Mouse (Mus musculus): ENCODE results near the gene 2900026A02Rik. TPM values are rescaled to one million over a fixed set of nuclear protein-coding genes. Genes with fewer than 3 reads are reported as not detected.

2900026A02Rik gene
- total and polyA plus RNA-seq, 3 experiments, result not detected

DNA sequence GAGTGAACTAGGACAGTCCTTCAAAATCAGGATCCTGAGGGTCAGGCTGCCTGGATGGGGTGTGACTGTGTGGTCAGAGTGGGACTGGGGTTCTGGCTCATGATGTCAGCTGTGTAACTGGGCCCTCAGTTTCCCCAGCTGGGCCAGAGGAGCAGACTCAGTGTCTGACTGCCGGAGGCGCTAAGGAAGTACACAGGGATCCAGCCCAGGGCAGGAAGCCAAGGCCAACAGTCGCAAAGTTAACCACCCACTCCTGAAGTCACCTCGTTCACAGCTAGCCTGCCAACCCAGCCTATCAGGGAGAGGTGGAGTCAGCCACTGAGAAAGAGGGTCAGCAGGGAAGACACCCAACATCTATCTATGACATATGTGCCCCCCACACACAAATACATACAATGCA lies 13.0 kb downstream of the 2900026A02Rik start:
- H3K9ac ChIP-seq (ENCODE audit: control insufficient read depth, low read depth, low read length, poor library complexity, severe bottlenecking), result no peak overlapping the region
- H3K4me3 ChIP-seq (ENCODE audit: control insufficient read depth in 1 of 2, insufficient read depth in 1 of 2, low read depth in 2 of 2, low read length in 2 of 2), result no peak overlapping the region
- TF ChIP-seq HCFC1 (IDR thresholded peaks at IDR 0.05; ENCODE audit: low read depth, low read length), result no peak
- no peak for TF ChIP-seq MAFK (IDR thresholded peaks at IDR 0.05; ENCODE audit: borderline replicate concordance, low read depth, low read length)
- no peak for TF ChIP-seq ETS1 (IDR thresholded peaks at IDR 0.05; ENCODE audit: low read depth, low read length)
- no peak for TF ChIP-seq GABPA (IDR thresholded peaks at IDR 0.05; ENCODE audit: low read depth, low read length)
- no peak for TF ChIP-seq POLR2AphosphoS5 (IDR thresholded peaks at IDR 0.05; ENCODE audit: borderline replicate concordance, low read depth, low read length)
- no peak for TF ChIP-seq ZMIZ1 (IDR thresholded peaks at IDR 0.05; ENCODE audit: low read depth, low read length)
- no peak for TF ChIP-seq ZNF384 (IDR thresholded peaks at IDR 0.05; ENCODE audit: low read depth, low read length)
- no peak for TF ChIP-seq MYB (IDR thresholded peaks at IDR 0.05; ENCODE audit: low read depth, low read length)
- no peak for TF ChIP-seq TCF12 (IDR thresholded peaks at IDR 0.05; ENCODE audit: low read depth, low read length)
- H3K79me2 ChIP-seq (ENCODE audit: control insufficient read depth, insufficient read depth, low read length, poor library complexity), result no peaks in the 10 kb centered on the region
- H3K4me1 ChIP-seq (ENCODE audit: control insufficient read depth in 1 of 2, insufficient read depth in 2 of 2, low read length in 2 of 2), result no peaks in the 10 kb centered on the region
- DNase-seq (ENCODE audit: low read depth, low spot score), result no peak
- no peaks in the 10 kb centered on the region for H3K36me3 ChIP-seq (ENCODE audit: control insufficient read depth in 1 of 2, insufficient read depth in 2 of 2, low read length in 2 of 2)
- no peaks in the 10 kb centered on the region for H3K9me3 ChIP-seq (replicated peaks; ENCODE audit: insufficient read depth, low read length)
- no peak overlapping the region for H3K27ac ChIP-seq (ENCODE audit: control insufficient read depth, low read depth, low read length)
- H3K27me3 ChIP-seq (ENCODE audit: control insufficient read depth in 1 of 2, insufficient read depth in 2 of 2, low read length in 2 of 2), result no peaks in the 10 kb centered on the region

- Histone ChIP-seq H3K27ac (ENCODE audit: control insufficient read depth, low read depth, low read length) (no peak overlapping the region), H3K79me2 (ENCODE audit: control insufficient read depth, insufficient read depth, low read length, poor library complexity) (no peaks in the 10 kb centered on the region), H3K4me3 (ENCODE audit: control insufficient read depth in 1 of 2, insufficient read depth in 1 of 2, low read depth in 2 of 2, low read length in 2 of 2) (no peak overlapping the region), H3K36me3 (ENCODE audit: control insufficient read depth in 1 of 2, insufficient read depth in 2 of 2, low read length in 2 of 2) (no peaks in the 10 kb centered on the region), H3K27me3 (ENCODE audit: control insufficient read depth in 1 of 2, insufficient read depth in 2 of 2, low read length in 2 of 2) (no peaks in the 10 kb centered on the region), H3K9me3 (replicated peaks; ENCODE audit: insufficient read depth, low read length) (no peaks in the 10 kb centered on the region), H3K9ac (ENCODE audit: control insufficient read depth, low read depth, low read length, poor library complexity, severe bottlenecking) (no peak overlapping the region), H3K4me1 (ENCODE audit: control insufficient read depth in 1 of 2, insufficient read depth in 2 of 2, low read length in 2 of 2) (no peaks in the 10 kb centered on the region)
- TF ChIP-seq RCOR1 (IDR thresholded peaks at IDR 0.05; ENCODE audit: low read depth, low read length) (no peak), CTCF (IDR thresholded peaks at IDR 0.05 in 2 of 3, conservative IDR thresholded peaks at IDR 0.05 in 1 of 3; ENCODE audit: control insufficient read depth in 1 of 3, insufficient read depth in 1 of 3, low read depth in 2 of 3, low read length in 3 of 3, poor library complexity in 1 of 3, severe bottlenecking in 1 of 3) (no peak), SMC3 (IDR thresholded peaks at IDR 0.05; ENCODE audit: low read depth, low read length) (no peak), TBP (IDR thresholded peaks at IDR 0.05; ENCODE audit: low read depth, low read length) (no peak), MYC (IDR thresholded peaks at IDR 0.05; ENCODE audit: low read depth, low read length) (no peak), POLR2A (IDR thresholded peaks at IDR 0.05; ENCODE audit: control insufficient read depth in 1 of 2, insufficient read depth in 1 of 2, low read depth in 1 of 2, low read length in 2 of 2, poor library complexity in 1 of 2) (no peak), JUND (IDR thresholded peaks at IDR 0.05; ENCODE audit: low read depth, low read length) (no peak), TCF12 (IDR thresholded peaks at IDR 0.05; ENCODE audit: low read depth, low read length) (no peak), NRF1 (IDR thresholded peaks at IDR 0.05; ENCODE audit: insufficient read depth, low read depth, low read length, poor library complexity, severe bottlenecking) (no peak), MXI1 (IDR thresholded peaks at IDR 0.05; ENCODE audit: low read depth, low read length) (no peak), EP300 (IDR thresholded peaks at IDR 0.05; ENCODE audit: low read depth in 1 of 2, low read length in 2 of 2) (no peak)
- no peak for DNase-seq (ENCODE audit: low read depth, low spot score)
These were observed 14.2 kb downstream of the 2900026A02Rik start for GRCm38 (mm10) chr5:113206670-113207352.
